Mouse (Mus musculus): ENCODE measurements around the gene Car2.

GRCm38 (mm10) chr3:14950031-14950430 lies 64.0 kb downstream of the Car2 start:
- TF ChIP-seq CTCF (conservative IDR thresholded peaks at IDR 0.05; ENCODE audit: low read length) (no peak), POU5F1 (IDR thresholded peaks at IDR 0.05; ENCODE audit: borderline replicate concordance, low read length) (no peak), NANOG (IDR thresholded peaks at IDR 0.05; ENCODE audit: borderline replicate concordance, low read length) (no peak)

All from E14TG2a.4 (cell line).